Mouse (Mus musculus): Measurements from ENCODE around the gene Josd1.

DNA sequence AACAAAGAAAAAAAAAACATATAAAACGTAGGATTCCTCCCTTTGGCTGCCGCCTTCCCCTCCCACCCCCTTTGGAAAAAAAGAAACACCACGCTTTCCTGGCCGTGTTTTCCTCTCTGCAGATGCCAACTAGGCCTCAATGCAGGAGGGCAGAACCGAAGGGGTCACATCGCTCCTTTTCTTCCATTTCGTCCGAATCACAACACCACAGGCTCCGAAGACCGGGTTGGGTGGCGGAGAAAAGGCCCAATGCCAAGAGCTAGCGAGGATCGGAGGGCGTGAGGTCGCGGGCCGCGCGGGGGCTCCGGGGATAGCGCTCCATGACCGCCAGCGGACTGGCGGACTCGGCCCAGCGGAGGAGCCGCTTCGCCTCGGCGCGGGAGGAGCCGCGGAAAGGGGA is 544 bp downstream of the Josd1 start:
- TF ChIP-seq POLR2A (IDR thresholded peaks at IDR 0.05; ENCODE audit: extremely low read depth, insufficient read depth, low read length) = no peak
- no peak for TF ChIP-seq CTCF (IDR thresholded peaks at IDR 0.05; ENCODE audit: low read depth, low read length)
